Mouse (Mus musculus): ENCODE measurements around the gene Depdc5.
"Not testable (repeated sequence)": the region's sequence is repeated elsewhere in the genome, so short reads cannot be mapped to it uniquely, and the experiment has no call there.

The Depdc5 gene

DNA sequence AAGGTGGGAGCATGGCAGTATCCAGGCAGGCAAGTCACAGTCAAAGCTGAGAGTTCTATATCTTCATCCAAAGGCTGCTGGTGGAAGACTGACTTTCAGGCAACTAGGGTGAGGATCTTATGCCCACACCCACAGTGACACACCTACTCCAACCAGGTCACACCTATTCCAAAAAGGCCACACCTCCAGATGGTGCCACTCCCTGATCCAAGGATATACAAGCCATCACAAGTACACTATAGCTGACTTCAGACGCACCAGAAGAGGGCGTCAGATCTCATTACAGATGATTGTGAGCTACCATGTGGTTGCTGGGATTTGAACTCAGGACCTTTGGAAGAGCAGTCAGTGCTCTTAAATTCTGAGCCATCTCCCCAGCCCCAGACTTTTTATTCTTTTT lies 55.8 kb downstream of the Depdc5 start:
- DNase-seq, result not testable (repeated sequence)

DNA sequence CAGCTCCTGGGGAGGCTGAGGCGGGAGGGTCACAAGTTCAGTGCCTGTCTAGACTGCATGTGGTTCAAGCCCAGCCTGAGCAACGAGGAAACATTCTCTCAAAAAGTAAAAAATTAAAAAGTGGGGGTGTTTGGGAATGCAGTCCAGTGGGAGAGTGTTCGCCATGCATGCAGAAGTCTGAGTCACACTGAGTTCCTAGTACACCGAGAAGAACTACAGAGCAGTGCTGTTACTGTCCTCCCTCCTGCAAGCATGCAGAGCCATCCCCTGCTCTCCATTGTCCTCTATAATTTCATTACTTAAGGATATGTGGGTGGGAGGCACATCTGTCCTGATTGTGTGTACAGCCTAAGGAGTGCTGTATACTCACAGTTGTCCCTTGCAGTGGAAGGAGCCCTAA lies 59.4 kb downstream of the Depdc5 start:
- no peak for DNase-seq

DNA sequence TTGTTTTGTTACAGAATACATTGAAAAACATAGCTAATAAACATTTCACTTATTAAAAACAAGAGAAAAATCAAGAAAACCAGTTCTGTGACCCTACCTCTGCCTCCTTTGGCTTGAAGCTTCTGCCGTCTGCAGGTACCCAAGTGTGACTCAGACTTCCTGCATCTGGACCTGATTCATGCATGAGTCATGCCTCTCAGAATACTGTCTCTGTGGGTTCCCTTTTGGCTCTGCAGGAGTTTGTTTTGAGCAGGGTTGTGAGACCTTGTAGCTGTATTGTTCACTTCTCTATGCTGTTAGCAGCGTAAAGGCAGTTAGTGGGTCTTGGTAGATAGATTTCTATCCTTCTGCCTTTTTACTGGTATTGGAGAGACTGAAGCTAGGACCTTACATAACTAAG lies 67.3 kb downstream of the Depdc5 start:
- no peak for DNase-seq

DNA sequence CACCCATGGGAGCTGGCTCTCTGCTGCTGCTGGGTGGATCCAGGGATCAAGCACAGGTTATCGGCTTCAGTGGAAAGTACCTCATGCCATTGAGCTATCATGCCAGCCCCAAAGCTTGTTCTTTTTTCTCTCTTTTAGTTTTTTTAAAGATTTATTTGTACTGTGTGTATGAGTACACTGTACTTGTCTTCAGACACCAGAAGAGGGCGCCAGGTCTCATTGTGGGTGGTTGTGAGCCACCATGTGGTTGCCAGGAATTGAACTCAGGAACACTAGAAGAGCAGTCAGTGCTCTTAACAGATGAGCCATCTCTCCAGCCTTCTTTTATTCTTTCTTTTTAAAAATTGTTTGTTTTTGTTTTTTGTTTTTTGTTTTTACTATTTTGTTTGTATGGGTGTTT lies 71.2 kb downstream of the Depdc5 start:
- peak; percentile 14 to 28 for DNase-seq

DNA sequence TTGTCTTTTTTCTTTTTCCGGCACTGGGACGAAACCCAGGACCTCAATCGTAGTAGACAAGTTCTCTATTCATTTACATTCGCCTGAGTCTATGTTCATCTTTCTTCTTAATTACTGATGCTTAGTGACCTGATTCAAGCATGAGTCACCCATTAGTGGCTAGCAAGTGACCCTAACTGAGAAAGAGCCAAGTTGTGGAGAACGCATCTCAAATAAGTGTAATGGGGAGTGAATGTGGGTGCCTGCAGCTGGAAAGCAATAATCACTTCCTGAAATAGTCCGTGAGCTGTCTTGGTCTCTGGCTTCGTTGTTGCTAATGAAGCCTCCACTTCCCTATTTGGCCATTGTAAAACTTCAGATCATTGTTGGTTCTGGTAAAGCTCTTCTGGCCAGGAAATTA lies 77.1 kb downstream of the Depdc5 start:
- no peak for DNase-seq

DNA sequence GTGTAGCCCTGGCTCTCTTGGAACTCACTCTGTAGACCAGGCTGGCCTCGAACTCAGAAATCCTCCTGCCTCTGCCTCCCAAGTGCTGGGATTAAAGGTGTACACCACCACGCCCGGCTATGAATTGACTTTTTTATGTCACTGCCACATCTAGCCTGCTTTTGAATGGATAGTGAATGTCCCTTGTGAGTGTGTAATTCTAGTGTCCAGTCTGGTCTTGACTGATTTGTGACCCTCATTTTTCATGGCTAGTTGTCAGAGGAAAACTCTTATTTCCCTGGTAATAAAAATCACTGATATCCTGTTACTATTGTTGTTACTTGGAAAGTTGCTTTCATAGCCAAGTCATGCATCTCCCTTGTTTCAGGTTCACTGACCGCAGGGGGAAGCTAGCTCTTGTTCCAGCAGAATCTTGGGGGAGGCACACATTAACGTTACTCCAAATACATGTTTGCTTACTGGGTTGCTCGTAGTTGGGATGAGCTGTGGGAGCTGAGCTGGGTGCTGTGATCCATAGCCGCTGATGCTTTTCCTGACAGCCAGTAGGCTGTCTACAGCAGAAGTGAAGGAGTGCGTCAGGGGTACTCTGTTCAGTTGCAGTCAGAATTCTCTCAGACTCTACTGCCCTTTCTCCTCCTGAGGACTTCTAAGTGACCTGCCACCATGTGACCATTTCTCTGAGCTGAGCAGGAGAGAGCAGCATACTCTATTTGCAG lies 77.9 kb downstream of the Depdc5 start:
- peak; percentile 2 to 18 for DNase-seq

DNA sequence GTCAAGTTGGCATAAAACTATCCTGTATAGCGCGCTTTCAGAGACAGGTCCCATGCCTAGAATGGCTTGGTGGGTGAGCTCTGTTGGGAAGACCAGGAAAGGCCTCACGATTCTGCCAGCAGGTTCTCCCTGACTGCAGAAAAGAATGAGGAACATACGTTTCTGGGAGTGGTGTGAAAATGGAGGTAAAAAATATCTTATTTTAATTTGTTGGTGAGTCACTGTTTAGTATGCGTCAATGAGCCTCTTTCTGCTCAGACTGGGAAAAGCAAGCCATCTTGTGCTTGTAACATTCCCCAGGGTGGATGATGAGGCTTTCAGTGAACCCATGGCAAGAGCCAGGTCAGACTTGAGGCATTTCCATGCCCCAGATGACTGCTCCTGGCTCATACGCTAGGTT lies 86.6 kb downstream of the Depdc5 start:
- DNase-seq, result no peak

DNA sequence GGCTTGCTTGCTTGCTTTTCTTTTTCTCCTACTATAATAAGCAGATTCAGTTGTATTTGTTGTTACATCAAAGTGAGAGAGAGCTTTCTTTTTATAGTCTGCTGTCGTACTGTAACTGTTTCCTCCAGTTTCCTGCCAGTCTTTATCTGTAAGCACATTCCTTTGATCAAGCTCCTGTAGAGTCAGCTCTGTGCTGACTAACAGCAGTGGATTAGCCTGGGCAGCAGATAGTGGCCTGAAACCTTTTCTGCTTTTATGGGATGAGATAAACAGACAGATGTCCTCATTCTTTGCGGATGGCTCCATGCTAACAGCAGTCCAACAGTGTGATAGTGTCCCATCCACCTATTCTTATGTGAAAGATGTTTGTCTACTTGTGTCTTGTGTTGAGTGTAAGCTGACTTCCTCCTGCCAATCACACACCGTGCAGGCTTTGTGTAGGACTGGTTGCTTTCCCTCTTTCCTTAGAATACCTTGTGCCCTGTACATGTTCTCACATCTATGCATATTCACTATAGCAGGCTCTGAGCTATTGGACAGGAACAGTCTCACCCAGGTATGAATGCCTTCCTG lies 87.3 kb downstream of the Depdc5 start:
- no peak for DNase-seq

DNA sequence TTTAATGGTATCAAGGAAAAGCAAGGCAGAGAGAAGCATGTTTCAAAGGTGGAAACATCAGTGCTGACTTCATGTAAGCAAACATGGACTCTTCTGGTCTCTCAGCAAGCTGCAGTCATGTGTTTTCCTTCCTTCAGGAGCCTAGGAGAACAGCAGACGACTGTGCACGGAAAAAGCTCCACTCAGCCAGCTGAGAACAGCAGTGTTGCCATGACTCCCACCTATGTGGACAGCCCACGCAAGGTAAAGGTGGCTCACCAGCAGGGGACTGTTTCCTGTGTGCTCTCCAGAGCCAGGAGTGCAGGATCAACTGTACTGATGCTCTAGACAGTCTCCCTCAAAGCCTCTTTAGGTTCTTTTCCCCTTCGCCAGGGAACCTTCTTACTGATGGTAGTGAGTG lies 92.2 kb downstream of the Depdc5 start:
- DNase-seq, result no peak

DNA sequence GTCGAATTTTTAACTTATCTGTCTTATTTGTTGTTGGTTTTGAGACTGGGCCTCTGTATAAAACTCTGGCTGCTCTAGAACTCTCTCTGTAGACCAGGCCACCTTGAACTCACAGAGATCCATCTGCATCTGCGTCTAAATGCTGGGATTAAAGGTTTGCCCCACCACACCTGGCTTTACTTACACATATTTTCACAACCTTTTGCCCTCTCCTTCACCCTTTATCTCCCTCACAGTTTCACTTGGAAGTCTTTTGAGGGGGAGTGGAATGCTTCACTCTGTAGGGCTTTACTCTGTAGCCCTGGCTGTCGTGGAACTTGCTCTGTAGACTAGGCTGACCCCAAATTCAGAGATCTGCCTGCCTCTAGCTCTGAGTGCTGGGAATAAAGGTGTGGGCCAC lies 98.1 kb downstream of the Depdc5 start:
- no peak for DNase-seq

DNA sequence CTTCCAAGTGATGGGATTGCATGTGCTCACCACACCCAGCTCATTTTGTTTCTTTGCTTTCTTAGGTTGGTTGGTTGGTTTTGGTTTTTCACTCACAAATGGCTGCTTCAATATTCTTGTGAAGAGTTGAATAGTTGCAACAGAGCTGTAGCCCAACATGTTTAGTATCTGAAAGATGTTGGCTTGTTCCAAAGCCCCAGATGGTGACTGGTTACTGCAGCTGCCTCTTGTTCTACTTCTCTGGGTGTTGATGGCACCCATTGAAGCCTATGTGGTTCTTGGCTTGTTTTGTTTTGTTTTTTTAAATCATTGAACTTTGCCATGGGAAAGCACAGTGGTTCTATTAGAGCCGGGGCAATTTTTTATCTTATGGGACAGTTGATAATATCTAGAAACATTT lies 99.1 kb downstream of the Depdc5 start:
- no peak for DNase-seq

DNA sequence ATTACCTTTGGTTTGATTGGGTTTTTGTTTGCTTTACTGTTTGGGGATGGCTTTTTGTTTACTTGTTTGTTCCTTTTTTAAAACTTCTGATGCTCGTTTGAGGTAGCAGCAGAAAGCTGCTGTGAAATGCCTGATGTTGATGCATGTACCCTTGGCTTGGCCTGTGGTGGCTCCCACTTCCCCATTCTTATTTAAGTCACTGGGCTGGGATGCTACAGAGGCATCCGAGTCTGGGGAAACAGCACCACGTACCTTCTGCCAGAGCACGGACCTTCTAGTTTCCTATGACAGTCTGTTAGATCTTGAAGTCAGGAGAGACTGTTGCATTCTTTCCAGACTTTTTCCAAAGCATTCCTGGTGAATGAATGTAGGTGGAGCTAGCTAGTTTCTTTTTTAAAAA lies 113.0 kb downstream of the Depdc5 start:
- DNase-seq, result no peak

DNA sequence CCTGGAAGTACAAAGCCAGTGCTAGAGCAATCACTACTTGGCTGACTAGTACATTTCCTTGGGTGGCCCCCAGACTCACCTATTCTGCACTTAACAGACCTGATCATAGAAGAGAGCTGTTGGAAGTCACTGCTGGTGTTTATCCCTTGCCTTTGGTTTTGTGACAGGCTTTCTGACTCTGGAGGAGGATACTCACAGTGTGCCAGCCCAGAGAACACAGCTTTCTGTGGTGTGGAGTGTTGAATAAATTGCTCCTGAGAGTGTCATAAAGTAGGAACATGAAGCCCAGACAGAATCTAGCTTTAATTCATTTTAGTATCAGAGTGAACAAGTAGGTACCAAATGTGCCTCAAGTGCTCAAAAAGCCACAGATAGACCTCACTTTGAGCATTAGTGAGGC lies 113.7 kb downstream of the Depdc5 start:
- no peak for DNase-seq

DNA sequence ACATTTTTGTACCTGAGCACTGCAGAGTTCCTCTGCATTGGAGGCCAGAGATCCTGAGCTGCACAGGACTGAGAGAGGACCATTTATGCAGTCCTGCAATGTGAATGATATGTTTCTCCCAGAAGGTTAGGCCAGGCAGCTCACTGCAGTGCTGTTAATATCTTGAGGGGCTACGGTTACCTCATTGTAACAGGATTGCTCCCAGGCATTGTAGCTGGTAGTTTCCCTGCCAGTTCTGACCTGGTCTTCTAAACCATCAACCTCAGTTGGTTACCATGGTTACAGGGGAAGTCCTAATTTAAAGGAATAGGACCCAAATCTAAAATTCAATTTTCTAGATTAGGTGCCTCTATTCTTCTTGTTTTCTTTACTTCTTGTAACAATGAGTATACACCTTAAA lies 121.9 kb downstream of the Depdc5 start:
- DNase-seq, result no peak

DNA sequence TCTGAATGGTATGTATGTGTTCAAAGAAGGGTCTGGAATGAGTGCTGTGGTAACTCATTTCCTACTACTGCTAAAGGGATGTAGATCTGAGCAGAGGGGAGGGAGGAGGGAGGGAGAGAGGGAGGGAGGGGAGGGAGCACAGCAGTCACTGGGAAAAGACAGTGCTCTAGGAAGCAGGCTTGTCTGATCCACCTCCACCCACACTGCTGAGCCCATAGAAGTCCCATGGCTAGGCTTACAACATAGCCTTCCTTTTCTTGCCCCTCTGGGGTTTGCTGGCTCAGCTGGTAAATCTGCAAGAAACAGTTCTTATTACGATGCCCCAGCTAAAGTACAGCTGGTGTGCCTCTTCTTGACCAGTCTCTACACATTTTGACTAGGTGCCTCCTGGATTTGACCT lies 124.4 kb downstream of the Depdc5 start:
- DNase-seq, result no peak

DNA sequence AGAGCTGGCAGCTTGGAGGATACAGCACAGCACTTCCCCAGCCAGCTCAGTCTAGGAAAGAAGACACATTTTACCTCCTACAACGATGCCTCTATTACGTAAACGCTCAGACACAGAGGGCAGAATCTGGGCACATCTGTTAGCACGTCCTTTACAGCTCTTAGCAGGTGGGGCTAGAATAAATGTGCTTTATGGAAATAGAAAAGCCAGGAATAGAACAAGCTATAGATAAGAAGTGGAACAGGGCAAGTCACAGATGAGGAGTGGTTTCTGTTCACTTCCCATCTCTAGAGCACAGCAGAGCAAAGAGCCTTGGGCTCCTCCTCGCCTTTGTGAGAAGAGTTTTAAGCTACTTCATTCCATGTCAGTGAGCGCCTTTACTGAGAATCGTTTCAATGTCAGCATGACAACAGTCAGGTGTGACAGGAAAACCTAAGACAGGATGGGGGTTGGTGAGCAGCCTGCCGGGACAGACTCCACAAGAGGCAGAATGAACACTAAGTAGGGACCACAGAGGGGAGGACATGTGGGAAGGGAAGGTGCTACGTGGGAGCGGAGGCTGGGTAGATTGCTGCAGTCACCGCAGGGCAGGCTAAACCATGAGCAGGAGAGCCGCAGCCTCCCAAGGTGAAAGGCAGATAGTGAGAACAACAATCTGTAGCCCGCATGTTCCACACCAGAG lies 126.6 kb downstream of the Depdc5 start:
- DNase-seq, result no peak

DNA sequence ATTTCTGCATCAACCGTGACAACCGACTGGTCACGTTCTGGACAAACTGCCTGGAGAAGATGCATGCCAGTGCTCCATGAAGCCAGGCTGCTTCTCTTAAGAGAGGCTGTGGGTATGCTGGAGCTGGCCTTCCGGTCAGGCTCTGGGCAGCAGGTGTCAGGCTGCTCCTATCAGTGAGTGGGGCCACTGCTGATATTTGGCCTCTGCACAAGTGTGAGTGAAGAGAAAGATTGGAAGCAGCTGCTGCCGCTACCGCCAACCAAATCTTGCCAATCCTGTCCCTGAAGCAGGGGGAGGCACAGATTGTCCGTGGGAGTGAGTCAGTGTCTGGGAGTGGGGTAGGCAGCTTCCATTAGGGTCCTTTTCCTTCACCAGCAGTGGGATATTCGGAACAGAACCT lies 127.7 kb downstream of the Depdc5 start:
- peak; percentile 31 to 65 for DNase-seq

DNA sequence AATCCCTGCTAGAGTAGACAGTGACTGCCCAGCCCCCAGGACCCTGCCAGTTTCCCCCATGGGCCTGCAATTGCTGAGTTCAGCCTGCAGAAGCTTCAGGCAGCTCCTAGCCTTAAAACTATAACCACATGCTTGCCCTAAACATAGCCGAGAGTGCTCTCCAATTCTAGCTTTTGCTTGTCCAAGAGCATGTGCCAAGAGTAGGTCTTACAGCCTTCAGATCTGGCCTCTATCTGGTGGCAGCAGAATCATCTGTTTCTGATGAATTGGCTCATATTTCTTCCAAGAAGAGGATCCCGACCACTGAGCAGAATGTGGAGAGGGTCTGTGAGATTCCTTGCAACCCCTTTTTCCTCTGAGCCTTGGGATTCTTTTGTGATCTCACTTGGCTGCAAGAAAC lies 131.0 kb downstream of the Depdc5 start:
- DNase-seq, result no peak

DNA sequence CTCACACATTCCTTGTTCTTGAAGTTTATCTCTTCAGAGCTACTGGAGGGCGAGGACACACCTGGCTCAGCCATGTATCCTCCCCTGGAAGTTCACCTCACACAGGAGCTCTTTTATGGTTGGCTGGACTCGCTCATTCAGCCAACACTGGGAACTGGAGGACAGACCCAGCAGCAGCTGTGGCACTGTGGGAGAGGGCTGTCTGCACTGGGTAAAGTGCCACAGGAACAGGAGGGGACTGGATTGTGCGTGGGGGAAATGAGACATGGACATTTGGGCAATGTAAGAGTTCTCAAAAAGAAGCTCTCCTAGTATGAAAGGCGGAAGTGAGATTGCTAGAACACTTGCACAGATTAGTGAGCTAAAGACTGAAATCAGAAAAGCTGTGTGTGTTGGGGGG lies 132.3 kb downstream of the Depdc5 start:
- peak in 1 of 2 experiments; percentile 23 for DNase-seq

DNA sequence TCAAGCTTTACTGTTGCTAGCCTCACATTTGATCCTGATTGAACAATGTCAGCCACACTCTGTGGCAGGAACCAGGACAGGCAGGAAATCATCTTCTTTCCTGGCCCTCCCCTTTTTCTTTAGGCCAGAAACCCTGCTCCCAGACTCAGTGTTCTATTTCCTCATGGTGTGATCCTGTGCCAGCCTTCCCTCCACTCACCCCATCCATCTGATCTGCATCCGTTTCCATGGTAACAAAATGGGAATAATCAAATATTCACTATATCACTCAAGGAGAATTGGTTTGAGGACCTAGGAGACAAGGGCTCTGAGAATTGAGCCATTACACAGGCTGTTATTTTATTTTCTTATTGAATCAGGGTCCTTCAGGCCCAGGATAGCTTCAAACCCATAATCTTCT lies 133.1 kb downstream of the Depdc5 start:
- no peak for DNase-seq

DNA sequence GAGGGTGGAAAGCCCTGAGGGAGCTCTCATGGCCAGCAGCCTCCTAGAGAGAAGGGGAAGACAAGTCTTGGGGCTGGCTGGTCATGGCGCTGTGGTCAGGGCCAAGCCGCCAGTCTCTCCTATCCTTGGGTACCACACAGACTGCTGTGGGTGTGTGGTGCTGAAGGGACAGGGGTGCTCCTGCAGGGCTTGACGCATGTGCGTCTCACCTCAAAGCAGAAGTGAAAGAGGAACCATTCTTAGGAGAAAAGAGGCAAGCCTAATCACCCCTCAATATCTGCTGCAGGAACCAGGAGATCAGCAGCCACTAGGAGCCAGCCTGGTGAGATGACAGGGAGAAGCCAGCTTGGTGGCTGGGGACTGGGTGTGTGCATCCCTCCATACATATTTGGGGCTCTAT lies 134.2 kb downstream of the Depdc5 start:
- peak; percentile 29 to 34 for DNase-seq

DNA sequence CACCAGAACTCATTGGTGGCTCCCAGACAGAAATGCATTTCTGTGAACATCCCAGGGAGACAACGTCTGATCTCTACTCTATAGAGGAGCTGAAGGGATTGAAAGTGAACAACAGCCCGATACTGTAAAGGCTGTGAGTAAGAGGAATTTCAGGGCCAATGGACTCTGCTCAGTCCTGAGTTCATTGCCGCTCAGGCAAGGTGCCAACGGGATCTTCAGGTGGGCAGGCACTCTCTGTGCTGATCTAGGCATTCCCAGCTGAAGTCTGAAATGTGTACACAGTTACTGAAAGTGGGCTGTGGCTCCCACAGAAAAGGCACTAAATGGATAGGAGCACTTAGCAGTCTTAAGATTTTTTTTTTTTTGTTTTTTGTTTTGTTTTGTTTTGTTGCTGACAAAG lies 135.3 kb downstream of the Depdc5 start:
- peak; percentile 40 to 64 for DNase-seq

DNA sequence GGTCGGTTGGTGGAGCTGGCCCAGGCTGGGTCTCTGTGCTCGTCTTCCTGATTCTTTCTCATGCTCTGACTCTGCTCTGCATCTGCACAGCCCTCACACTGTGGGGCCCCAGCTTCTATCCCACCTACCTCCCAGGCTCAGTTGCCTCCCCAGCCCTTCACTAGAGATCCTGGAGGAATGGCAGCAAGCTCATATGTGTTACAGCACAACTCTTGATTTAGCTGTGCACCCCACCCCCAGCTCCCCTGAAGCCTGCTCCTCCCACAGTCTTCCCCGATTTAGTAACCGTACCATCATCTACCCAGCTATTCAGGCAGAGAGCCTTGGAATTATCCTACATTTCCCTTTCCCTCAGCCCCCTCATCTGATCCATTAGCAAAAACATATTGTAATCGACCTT lies 137.6 kb downstream of the Depdc5 start:
- no peak for DNase-seq

DNA sequence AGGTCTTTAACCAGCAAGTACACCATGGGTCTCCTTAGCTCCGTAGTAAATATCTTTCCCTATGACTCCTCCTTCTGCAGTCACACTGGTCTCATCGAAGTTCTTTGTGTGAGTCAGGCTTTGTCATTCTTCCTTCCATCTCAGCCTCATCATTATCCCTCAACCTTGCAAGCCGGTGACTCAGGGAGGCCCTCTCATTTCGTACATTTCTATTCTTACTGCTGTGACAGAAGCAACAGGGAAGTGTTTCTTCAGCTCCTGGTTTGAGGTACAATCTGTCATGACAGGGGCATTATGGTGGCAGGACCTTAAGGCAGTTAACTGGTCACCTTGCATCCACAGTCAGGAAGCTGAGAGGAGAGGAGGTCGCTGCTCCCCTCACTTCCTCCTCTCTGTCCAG lies 139.3 kb downstream of the Depdc5 start:
- DNase-seq, result no peak

DNA sequence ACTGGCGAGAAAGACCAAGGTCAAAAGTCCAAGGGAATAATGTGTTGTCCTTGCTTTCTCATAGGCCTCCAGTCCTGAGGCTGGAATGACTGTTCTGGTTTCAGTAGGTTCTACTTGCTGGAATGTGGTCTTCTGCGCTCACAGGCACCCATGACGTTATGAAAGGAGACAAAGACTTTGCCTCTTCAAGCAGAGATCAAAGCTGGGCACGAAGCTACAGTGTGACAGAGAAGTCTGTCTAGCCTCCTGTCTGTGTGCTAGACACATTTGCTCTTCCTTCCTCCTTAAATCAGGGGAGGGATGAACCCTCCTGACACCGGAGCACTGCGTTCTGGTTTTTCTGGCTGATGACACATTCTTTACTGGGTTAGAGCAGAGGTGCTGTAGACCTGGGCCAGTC lies 140.0 kb downstream of the Depdc5 start:
- DNase-seq, result peak in 1 of 2 experiments; percentile 13

All from kidney, postnatal 4 days (tissue).